Mouse (Mus musculus) midbrain, embryonic 14.5 days (tissue): ENCODE data around the gene Zfp213. TPM values are rescaled to one million over a fixed set of nuclear protein-coding genes. Genes with fewer than 3 reads are reported as not detected.

Experiments
- ATAC-seq: fragments of 200-750 bp; cut with Nextera tagmentation; 2 replicates; pipeline ENCODE4 v1.8.0; 2017; ENCODE audit warnings: moderate number of reproducible peaks, moderate library complexity; ENCODE audit not compliant: low FRiP score, low TSS enrichment
- DNase-seq: peaks from one replicate; pipeline ENCODE4 v3.0.0-alpha.2; 2015
- H3K27ac ChIP-seq: fragments of 300-500 bp; sonication (generic); replicated peaks from 2 replicates; pipeline ENCODE4 v1.5.1; 2014; ENCODE audit warnings: mild to moderate bottlenecking, low read depth, low read length, moderate library complexity
- H3K27me3 ChIP-seq: fragments of 300-500 bp; sonication (generic); 2 replicates; pipeline ENCODE4 v1.6.1; 2014; ENCODE audit warnings: low read length, control low read depth, mixed read lengths; ENCODE audit not compliant: control insufficient read depth, insufficient read depth
- H3K36me3 ChIP-seq: fragments of 300-500 bp; sonication (generic); 2 replicates; pipeline ENCODE4 v1.6.1; 2014; ENCODE audit warnings: low read length, control low read depth; ENCODE audit not compliant: control insufficient read depth, insufficient read depth
- H3K4me1 ChIP-seq: fragments of 300-500 bp; sonication (generic); 2 replicates; pipeline ENCODE4 v1.6.1; 2014; ENCODE audit warnings: mild to moderate bottlenecking, antibody characterized with exemption, low read length, control low read depth; ENCODE audit not compliant: control insufficient read depth, insufficient read depth
- H3K4me2 ChIP-seq: fragments of 300-500 bp; sonication (generic); 2 replicates; pipeline ENCODE4 v1.6.1; 2014; ENCODE audit warnings: mild to moderate bottlenecking, low read length, moderate library complexity
- H3K4me3 ChIP-seq: fragments of 300-500 bp; sonication (generic); replicated peaks from 2 replicates; pipeline ENCODE4 v1.5.1; 2014; ENCODE audit warnings: low read depth, low read length
- H3K9ac ChIP-seq: fragments of 300-500 bp; sonication (generic); replicated peaks from 2 replicates; pipeline ENCODE4 v1.6.1; 2014; ENCODE audit warnings: mild to moderate bottlenecking, low read length, moderate library complexity
- H3K9me3 ChIP-seq: fragments of 300-500 bp; sonication (generic); 2 replicates; pipeline ENCODE4 v1.6.1; 2016; ENCODE audit warnings: low read length, control low read depth, mixed read lengths; ENCODE audit not compliant: control insufficient read depth
- WGBS: fragments of 180-500 bp; shearing (Covaris S2); extraction: QIAGEN DNeasy Blood & Tissue Kit; methylation state at CpG from one replicate; pipeline ENCODE4 v1.1.7; 2014; 5-methylcytosine and 5-hydroxymethylcytosine counted together
- polyA plus RNA-seq: library from polyadenylated mRNA; unstranded; fragments of >200 nt; fragmentation: Nextera tagmentation; extraction: Ambion mirVana; gene quantifications from 2 replicates; pipeline ENCODE4 v1.2.1, GENCODE M21; 2014

Zfp213 gene
- polyA plus RNA-seq, 1 experiment from 2014 or later: 19.1 TPM

DNA sequence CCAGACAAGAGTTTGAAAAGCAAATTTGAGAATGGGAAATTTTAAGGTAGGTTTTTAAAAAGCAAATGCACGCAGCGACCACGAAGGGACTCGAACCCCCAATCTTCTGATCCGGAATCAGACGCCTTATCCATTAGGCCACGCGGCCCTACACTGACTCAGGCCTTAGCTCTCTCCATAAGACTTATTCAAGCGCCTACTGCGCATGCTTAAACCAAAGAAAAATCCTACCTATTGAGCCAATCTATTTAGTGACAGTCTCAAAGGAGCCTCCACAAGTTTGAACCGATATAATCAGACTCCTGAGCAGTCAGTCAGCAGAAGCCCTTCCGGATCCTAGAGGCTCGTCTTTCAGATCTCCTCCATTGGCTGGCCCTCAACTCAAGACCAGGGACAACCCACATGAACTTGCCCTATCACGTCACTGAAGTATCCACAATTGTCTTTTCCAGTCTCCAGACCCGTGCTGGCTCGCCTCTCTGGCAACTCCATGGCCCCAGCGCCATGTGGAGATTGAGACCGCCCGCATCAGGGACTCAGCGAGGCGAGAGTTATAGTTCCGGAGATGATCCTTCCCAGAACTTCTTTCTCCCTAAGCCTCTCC is 13.7 kb downstream of the Zfp213 start:
- no peaks in the 10 kb centered on the region for H3K9me3 ChIP-seq
- WGBS: under 1% methylated on average over 22 of the region's 22 CpGs
- ATAC-seq (peak; percentile 81), DNase-seq (peak; percentile 96)
- H3K27ac ChIP-seq: peak overlapping the region; percentile 60
- H3K27me3 ChIP-seq: no peaks in the 10 kb centered on the region
- peak overlapping the region; percentile 51 for H3K4me3 ChIP-seq
- H3K9ac ChIP-seq: peak overlapping the region; percentile 59
- H3K4me2 ChIP-seq: peak overlapping the region; percentile 68
- H3K36me3 ChIP-seq: peaks cover 10% of the 10 kb centered on the region
- H3K4me1 ChIP-seq: no peaks in the 10 kb centered on the region

DNA sequence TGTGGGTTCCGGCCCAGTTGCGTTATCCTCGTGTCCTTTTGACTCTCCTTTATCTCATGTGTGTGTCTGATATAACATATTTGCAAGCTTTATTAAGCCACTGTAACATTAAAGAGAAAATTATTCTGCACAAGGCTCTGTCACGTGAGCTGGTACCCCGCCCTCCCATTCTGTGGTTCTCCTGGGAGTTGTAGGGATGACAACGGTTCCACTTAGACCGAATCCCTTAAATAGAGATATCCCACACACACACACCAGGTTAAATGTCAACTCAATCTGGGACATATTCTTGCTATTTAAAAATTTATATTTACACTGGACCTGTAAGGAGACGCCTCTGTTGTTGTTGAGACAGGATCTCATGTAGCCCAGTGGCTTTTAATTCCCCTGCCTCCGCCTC is 14.6 kb downstream of the Zfp213 start:
- Histone ChIP-seq H3K27ac (no peak overlapping the region), H3K4me2 (peak overlapping the region; percentile 68), H3K9me3 (no peaks in the 10 kb centered on the region), H3K36me3 (peaks cover 2% of the 10 kb centered on the region; the same call in 1 of the 2 replicates), H3K4me1 (no peaks in the 10 kb centered on the region), H3K4me3 (peak overlapping the region; percentile 51), H3K27me3 (no peaks in the 10 kb centered on the region), H3K9ac (0 out of 2 replicates have a peak overlapping the region, but pooled peaks have one; percentile 6)
- ATAC-seq: no peak
- 5% methylated on average over 9 of the region's 9 CpGs for WGBS
- DNase-seq: peak; percentile 76

DNA sequence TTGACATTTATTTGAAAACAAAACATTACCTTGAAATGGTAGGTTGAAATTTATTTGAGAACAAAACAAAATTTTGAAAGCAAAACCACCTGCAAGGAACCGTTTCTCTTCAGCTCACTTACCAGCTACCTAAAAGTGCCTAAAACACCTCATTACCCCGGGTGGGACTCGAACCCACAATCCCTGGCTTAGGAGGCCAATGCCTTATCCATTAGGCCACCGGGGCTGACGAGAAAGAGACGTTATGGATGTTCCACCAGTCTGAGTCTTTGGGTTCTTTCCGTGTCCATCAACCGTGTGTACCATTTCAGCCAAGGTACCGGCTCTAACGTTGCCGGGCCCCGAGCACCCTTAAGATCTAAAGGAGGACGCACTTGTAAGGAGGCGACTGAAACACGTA is 15.4 kb downstream of the Zfp213 start:
- Histone ChIP-seq H3K4me3 (peak overlapping the region; percentile 51), H3K4me2 (peak overlapping the region; percentile 68), H3K4me1 (no peaks in the 10 kb centered on the region), H3K36me3 (no peaks in the 10 kb centered on the region), H3K9ac (peak overlapping the region; percentile 34), H3K9me3 (no peaks in the 10 kb centered on the region), H3K27me3 (no peaks in the 10 kb centered on the region), H3K27ac (0 out of 2 replicates have a peak overlapping the region, but pooled peaks have one; percentile 47)
- peak; percentile 89 for DNase-seq
- ATAC-seq: peak; percentile 43; the same call in 1 of the 2 replicates
- WGBS: under 1% methylated on average over 15 of the region's 15 CpGs

DNA sequence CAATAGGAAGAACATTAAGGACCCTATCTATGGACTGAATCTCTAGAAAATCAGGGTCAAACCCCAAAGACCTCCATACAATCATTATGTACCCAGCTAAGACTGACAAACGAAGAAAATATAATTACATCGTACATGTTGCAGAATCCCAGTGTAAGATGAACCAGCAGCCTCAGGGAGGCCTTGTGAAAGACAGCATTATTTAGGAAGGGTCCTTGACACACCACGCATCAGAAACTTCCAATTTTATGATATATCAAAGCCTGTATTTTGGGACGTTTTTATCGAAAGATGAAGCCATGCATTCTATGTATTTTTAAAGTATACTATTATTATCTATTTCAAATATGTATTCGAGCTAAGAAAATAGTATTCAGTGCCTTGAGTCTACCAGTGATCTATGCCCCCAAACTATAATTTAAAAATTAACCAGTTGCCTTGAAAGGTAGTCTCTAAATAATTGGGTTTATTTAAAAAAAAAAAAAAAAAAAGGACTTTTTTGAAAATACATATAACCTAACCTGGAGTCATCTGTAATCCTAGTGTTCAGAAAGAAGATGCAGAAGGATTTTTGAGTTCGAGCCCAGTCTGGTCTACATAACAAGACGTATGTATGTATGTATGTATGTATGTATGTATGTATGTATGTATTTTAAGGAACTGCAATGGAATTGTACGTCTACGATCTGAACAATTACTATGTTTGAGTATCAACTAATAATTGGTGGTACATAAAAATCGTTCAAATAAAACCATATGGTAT is 16.2 kb downstream of the Zfp213 start:
- Histone ChIP-seq H3K4me1 (no peaks in the 10 kb centered on the region), H3K27me3 (no peaks in the 10 kb centered on the region; the same call in 1 of the 2 replicates), H3K4me2 (peak overlapping the region; percentile 68; the same call in 1 of the 2 replicates), H3K36me3 (no peaks in the 10 kb centered on the region), H3K9me3 (no peaks in the 10 kb centered on the region), H3K4me3 (peak overlapping the region; percentile 57; the same call in 1 of the 2 replicates), H3K27ac (no peak overlapping the region), H3K9ac (no peak overlapping the region)
- WGBS: 51% methylated on average over 11 of the region's 11 CpGs
- DNase-seq: no peak
- no peak for ATAC-seq

DNA sequence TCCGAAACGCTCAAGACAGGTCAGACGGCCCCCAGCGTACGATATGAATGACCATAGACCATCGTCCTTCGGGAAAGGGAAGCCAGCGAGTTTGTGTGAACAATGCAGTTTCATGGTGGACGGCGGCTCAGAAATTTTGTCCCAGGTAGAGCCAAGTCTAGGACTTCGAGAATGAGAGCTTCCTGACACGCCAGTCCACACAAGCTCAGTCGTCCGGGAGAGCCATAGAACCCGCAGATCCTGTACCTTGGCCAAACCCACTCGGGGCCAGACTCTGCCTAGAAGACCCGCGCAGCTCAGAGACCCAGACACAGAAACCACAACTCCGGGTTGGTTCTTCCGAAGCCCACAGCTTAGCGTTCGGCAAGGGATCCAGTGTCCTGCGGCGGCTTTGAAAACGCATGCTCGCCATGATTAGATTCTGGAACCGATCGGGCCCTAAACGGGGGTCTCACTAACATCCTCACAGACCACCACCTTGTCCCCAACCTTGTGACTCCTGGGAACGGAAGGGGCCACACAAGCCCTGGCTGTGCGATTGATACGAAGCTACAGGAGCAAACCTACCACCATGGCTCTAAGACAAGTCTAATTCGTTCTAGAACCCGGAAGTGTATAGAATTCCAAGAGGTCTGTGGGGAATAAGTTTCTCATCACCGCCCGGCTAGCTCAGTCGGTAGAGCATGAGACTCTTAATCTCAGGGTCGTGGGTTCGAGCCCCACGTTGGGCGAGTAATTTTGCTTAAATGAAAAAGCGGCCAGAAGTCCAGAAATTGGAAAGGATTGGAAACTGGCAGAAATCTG is 17.1 kb downstream of the Zfp213 start:
- H3K27ac ChIP-seq: no peak overlapping the region; the same call in 1 of the 2 replicates
- peak overlapping the region; percentile 57 for H3K4me3 ChIP-seq
- ATAC-seq (peak; percentile 11; the same call in 1 of the 2 replicates), DNase-seq (peak; percentile 89)
- H3K4me1 ChIP-seq: no peaks in the 10 kb centered on the region
- peak overlapping the region; percentile 61 for H3K4me2 ChIP-seq
- WGBS: under 1% methylated on average over 42 of the region's 42 CpGs
- no peaks in the 10 kb centered on the region for H3K9me3 ChIP-seq
- no peaks in the 10 kb centered on the region for H3K36me3 ChIP-seq
- peak overlapping the region; percentile 55 for H3K9ac ChIP-seq
- H3K27me3 ChIP-seq: no peaks in the 10 kb centered on the region; the same call in 1 of the 2 replicates

DNA sequence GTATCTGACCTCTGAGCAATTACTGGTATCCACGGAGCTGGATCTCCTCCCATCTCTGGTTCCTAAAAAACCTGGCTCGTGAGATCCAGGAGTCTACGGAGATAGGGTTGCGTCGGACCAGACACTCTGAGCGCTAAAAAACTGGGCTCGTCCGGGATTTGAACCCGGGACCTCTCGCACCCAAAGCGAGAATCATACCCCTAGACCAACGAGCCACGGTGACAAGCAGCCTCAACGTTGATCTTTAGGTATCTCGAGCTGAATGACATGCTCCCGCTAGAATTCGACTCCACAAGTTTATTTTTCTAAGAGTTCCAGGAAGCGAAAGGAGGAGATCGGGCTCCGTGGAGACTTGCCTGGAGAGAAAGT is 17.7 kb downstream of the Zfp213 start:
- peak; percentile 35; the same call in 1 of the 2 replicates for ATAC-seq

DNA sequence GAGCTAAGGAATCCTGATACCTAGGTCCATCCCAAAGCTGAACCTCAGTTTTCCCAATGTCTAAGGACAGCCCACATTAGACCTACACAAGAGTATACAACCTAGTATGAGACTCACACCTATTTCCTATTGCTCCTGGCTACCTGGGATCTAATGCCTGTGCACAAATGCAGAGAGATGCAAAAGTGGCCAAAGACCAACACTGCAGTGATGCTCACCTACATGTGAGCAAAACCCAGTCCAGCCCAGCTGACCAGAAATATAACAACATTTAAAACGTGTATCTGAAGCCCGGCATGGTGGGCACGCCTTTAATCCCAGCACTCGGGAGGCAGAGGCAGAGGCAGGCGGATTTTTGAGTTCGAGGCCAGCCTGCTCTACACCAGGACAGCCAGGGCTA is 18.2 kb downstream of the Zfp213 start:
- no peak overlapping the region for H3K9ac ChIP-seq
- H3K27ac ChIP-seq: no peak overlapping the region
- no peaks in the 10 kb centered on the region for H3K9me3 ChIP-seq
- ATAC-seq (no peak), DNase-seq (no peak)
- H3K4me2 ChIP-seq: peak overlapping the region; percentile 61; the same call in 1 of the 2 replicates
- H3K36me3 ChIP-seq: no peaks in the 10 kb centered on the region
- H3K4me1 ChIP-seq: no peaks in the 10 kb centered on the region
- H3K4me3 ChIP-seq: no peak overlapping the region
- H3K27me3 ChIP-seq: peaks cover 6% of the 10 kb centered on the region
- 11% methylated on average over 6 of the region's 6 CpGs for WGBS

More for the DNA sequence above, 17.7 kb downstream of the Zfp213 start:
- peak; percentile 87 for DNase-seq
- peak overlapping the region; percentile 57 for H3K4me3 ChIP-seq
- no peaks in the 10 kb centered on the region for H3K4me1 ChIP-seq
- WGBS: 1% methylated on average over 20 of the region's 20 CpGs
- peak overlapping the region; percentile 61 for H3K4me2 ChIP-seq
- H3K27me3 ChIP-seq: peaks cover 2% of the 10 kb centered on the region; the same call in 1 of the 2 replicates
- no peaks in the 10 kb centered on the region for H3K36me3 ChIP-seq
- H3K9me3 ChIP-seq: no peaks in the 10 kb centered on the region
- H3K9ac ChIP-seq: peak overlapping the region; percentile 55; the same call in 1 of the 2 replicates
- H3K27ac ChIP-seq: no peak overlapping the region; the same call in 1 of the 2 replicates

DNA sequence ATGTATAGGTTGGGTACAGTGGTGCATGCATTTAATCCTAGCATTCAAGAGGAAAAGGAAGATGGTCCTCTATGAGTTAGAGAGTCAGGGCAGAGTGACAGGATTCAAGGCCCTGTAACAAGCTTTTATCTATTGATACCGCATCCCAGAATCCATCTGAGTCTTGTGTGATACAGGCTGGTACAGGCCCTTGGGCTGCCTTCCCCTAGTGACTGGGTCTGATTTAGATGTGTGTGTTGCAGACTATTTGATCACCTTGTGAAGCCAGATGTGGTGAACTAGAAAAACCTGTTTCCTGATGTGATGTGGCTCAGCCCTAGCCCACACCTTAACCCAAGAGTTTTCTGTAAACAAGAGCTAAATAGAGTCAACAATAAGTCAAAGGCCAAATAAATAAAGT is 19.3 kb downstream of the Zfp213 start:
- DNase-seq: no peak
- Histone ChIP-seq H3K4me2 (no peak overlapping the region), H3K9me3 (no peaks in the 10 kb centered on the region), H3K9ac (no peak overlapping the region), H3K4me3 (no peak overlapping the region), H3K27me3 (peaks cover 11% of the 10 kb centered on the region), H3K36me3 (no peaks in the 10 kb centered on the region), H3K27ac (no peak overlapping the region), H3K4me1 (no peaks in the 10 kb centered on the region)
- WGBS: 100% methylated on average over 1 of the region's 1 CpGs
- ATAC-seq: no peak
